9 mouse cellular contexts compared by ENCODE assay signal in the genomic region with DNA sequence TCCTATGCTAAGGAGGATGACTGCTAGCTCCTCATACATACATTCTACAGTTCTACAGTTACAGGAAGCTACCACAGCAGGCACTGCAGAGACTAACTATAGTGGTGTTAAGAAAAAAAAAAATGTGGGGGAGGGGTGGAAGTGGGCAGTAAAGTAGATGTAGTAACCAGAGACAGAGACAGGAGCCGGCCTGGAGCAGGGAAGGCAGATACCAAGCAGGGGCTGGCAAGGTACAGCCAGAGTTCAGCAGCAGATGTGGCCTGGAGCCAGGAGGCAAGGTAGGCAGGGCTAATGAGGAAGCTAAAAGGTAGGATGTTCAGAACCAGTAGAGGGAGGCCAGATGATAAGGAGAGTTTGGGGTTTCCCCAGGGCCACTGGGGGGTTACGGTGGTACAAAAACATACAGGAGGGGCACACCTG. TPM values are rescaled to one million over a fixed set of nuclear protein-coding genes. Genes with fewer than 3 reads are reported as not detected.
DNase-seq lines count a peak whose midpoint lies in the region; ATAC-seq and TF ChIP-seq lines count a peak whose summit lies in the region.
"Had no signal": no experiment of that assay in that cellular context is flagged by ENCODE, and none has a peak within 500 bp of the region (broad histone marks: within the 10 kb centered on the region; RNA-seq: fewer than 3 reads in every experiment).

No protein-coding gene starts in this region.

- ATAC-seq in granulocyte monocyte progenitor cell, adult 5-6 weeks (replicated peaks; ENCODE audit: poor library complexity, severe bottlenecking), result 0 out of 2 replicates have a peak, but pooled peaks have one; percentile 6

- H3K27ac ChIP-seq in gastrocnemius, adult 2 months, result peak overlapping the region; percentile 74
- peak overlapping the region; percentile 69 for H3K27ac ChIP-seq in spleen, adult 2 months (ENCODE audit: insufficient read depth, low read length)

- no peak for DNase-seq in gastrocnemius, adult 2 months
- no peak for DNase-seq in gastrocnemius, adult 8-10 months (ENCODE audit: low spot score in 2 of 2)
- peak in 1 of 2 experiments; percentile 58 for DNase-seq in spleen, adult 2 months (ENCODE audit: low read depth in 1 of 2, low spot score in 2 of 2)
- no peak for DNase-seq in spleen, adult 12 weeks (ENCODE audit: low spot score)
- peak; percentile 58 for DNase-seq in splenic B cell, adult 2 months (ENCODE audit: low read depth, low spot score)
- DNase-seq in adrenal gland, postnatal 14 days, result no peak
- no peak for DNase-seq in adrenal gland, adult 8-10 months
- DNase-seq: gastrocnemius, postnatal 25 days had no signal

- H3K4me1 ChIP-seq in spleen, adult 2 months (ENCODE audit: control insufficient read depth, insufficient read depth, insufficient read length), result peaks cover 26% of the 10 kb centered on the region; the same call in 1 of the 2 replicates

- H3K4me3 ChIP-seq in gastrocnemius, adult 2 months, result no peak overlapping the region
- no peak overlapping the region for H3K4me3 ChIP-seq in spleen, adult 2 months (ENCODE audit: extremely low read depth, insufficient read depth, insufficient read length)

- no peak for TF ChIP-seq CTCF in gastrocnemius, adult 2 months (IDR thresholded peaks at IDR 0.05)
- TF ChIP-seq CTCF in spleen, adult 2 months (IDR thresholded peaks at IDR 0.05; ENCODE audit: extremely low read depth, insufficient read depth, insufficient read length, insufficient replicate concordance), result no peak

- intact Hi-C loops in gastrocnemius, adult 2 months (cut with DNase I), result loop anchor here (5.0 kb wide), 1 partner anchor 112 kb away; a partner anchor contains a TSS

- TF ChIP-seq POLR2A in spleen, adult 2 months (IDR thresholded peaks at IDR 0.05; ENCODE audit: low read depth, low read length), result no peak

- no peaks in the 10 kb centered on the region for H3K27me3 ChIP-seq in spleen, adult 2 months (ENCODE audit: control insufficient read depth, insufficient read depth, low read length)
- no peaks in the 10 kb centered on the region for H3K27me3 ChIP-seq in splenic B cell, adult 2 months (ENCODE audit: control insufficient read depth, insufficient read depth, low read length, poor library complexity, severe bottlenecking)

- H3K36me3 ChIP-seq in spleen, adult 2 months (ENCODE audit: control insufficient read depth, insufficient read depth, low read length), result no peaks in the 10 kb centered on the region; the same call in none of the 2 replicates
- peaks cover 2% of the 10 kb centered on the region for H3K36me3 ChIP-seq in splenic B cell, adult 2 months (ENCODE audit: control insufficient read depth, insufficient read depth, low read length, poor library complexity, severe bottlenecking)

- 19% methylated on average over 2 of the region's 2 CpGs for WGBS in spleen, adult 2 months

RNA-seq across cellular contexts. Expression of a gene that starts 36.6 kb away (rescaled TPM):
- 10 to 100 TPM; 11.7 to 14.2 TPM for total RNA-seq in gastrocnemius, adult 2 months (2021)
- 10 to 100 TPM in 1 of 4 experiments, 1 to 10 TPM in 3; 6.9 to 11.1 (median 8.1) TPM for total RNA-seq in gastrocnemius, adult 8-10 months (2022)
- polyA plus RNA-seq in spleen, adult 2 months (2012; rRNA removed), result 37.4 and 48.6 TPM in 2 replicates
- total RNA-seq in granulocyte monocyte progenitor cell, adult 5-6 weeks (2014; fragmentation: Nextera tagmentation), result 32.0 and 34.6 TPM in 2 replicates
- total RNA-seq in granulocyte monocyte progenitor cell, adult 5-6 weeks (2017), result 16.3 and 19.0 TPM in 2 replicates
- 50.4 and 58.0 TPM in 2 replicates for total RNA-seq in adrenal gland, postnatal 14 days (2021)
- total RNA-seq in adrenal gland, adult 8-10 months (2022), result 10 to 100 TPM; 32.3 to 51.1 (median 46.1) TPM
